Mouse (Mus musculus): ENCODE results near the gene Gm7356.
"Not testable (repeated sequence)": the region's sequence is repeated elsewhere in the genome, so short reads cannot be mapped to it uniquely, and the experiment has no call there.

Gene Gm7356

DNA sequence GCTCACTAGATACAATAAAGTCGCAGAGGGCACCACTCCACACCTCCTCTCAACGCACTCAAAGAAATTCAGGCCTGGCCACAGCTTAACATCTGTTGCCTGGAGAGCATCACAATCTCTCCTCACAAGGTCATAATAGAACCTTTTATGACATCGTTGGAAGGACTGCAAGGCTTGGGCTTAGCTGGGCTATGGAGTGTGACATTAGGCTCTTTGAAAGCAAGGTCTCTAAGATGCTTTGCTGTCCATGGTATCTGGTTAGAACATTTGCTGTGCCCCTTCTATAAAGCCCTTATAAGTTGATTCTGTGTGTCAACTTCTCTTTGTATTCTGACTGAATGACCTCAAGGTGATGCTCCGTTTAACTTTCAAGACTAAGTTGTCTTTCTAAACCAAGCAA lies at the start of gene Gm7356:
Gene Gm7356, minus strand, starts transcription at position 101 of the 400 bp plus-strand sequence.
- not testable (repeated sequence) for DNase-seq (ENCODE audit: low read depth)

DNA sequence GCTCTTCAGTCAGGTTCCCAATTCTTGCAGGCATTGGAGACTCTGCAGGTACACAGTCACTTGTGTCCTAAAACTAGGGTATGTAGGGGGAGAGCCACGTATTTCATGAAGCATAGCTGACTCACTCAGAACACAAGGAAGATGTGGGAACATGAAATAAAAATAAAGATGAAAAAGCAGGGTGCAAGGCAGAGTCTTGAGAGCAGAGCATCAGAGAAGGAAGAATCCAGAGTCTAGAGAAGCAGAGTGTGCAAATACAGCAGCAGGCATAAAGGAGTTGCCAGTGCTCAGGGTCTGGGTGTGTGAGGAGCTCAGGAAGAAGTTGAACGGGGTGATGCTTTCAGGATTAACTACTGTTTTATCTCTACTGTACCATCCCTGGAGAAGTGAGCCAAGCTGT lies 38.4 kb upstream of the Gm7356 start:
- DNase-seq (ENCODE audit: low read depth), result not testable (repeated sequence)

DNA sequence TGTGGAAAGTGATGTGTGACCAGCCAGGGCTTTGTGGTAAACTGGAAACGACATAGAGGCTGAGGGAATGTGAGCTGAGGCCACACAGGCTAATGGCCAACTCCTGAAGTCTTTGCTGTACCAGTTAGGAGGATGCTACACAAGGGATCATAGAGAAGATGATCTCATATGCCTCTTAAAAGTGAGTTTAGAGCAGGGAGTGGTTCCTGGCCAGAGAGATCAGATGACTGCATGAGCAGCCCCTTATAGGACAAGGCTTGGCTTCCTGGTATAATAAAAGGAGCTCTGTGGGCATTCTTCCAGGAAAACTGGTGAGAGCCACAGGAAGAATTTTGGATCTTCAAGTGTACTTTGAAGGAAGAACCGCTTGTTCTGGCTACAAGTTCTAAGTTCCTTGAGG lies 33.5 kb upstream of the Gm7356 start:
- not testable (repeated sequence) for DNase-seq (ENCODE audit: low read depth)

GRCm38 (mm10) chr17:14036113-14036512 lies 32.6 kb upstream of the Gm7356 start:
- DNase-seq (ENCODE audit: low read depth), result not testable (repeated sequence)

GRCm38 (mm10) chr17:13993425-13993824 lies 10.1 kb downstream of the Gm7356 start:
- not testable (repeated sequence) for DNase-seq (ENCODE audit: low read depth)

GRCm38 (mm10) chr17:13987690-13988089 lies 15.8 kb downstream of the Gm7356 start:
- no peak for DNase-seq (ENCODE audit: low read depth)

DNA sequence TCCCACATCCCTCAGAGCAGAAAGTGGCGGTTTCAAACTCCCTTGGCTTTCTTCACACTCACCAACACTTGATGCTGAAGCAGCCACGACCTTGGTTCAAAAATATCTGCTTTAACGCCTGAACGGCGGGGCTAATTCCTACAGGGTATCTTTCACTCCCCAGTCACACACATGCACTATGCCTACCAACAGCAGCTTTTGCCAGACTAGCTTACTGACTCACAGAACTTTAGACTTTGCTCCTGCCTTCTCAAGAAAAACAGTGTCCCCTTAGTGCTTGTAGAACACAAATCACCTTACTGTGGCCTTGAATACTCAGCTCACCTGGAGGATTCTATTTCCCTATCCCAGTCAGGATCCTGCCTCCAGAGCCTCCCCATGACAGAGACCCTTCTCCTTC lies 32.7 kb downstream of the Gm7356 start:
- not testable (repeated sequence) for DNase-seq (ENCODE audit: low read depth)

GRCm38 (mm10) chr17:13969917-13970316 lies 33.6 kb downstream of the Gm7356 start:
- not testable (repeated sequence) for DNase-seq (ENCODE audit: low read depth)

DNA sequence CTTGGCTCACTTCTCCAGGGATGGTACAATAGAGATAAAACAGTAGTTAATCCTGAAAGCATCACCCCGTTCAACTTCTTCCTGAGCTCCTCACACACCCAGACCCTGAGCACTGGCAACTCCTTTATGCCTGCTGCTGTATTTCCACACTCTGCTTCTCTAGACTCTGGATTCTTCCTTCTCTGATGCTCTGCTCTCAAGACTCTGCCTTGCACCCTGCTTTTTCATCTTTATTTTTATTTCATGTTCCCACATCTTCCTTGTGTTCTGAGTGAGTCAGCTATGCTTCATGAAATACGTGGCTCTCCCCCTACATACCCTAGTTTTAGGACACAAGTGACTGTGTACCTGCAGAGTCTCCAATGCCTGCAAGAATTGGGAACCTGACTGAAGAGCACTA lies 38.5 kb downstream of the Gm7356 start:
- not testable (repeated sequence) for DNase-seq (ENCODE audit: low read depth)

DNA sequence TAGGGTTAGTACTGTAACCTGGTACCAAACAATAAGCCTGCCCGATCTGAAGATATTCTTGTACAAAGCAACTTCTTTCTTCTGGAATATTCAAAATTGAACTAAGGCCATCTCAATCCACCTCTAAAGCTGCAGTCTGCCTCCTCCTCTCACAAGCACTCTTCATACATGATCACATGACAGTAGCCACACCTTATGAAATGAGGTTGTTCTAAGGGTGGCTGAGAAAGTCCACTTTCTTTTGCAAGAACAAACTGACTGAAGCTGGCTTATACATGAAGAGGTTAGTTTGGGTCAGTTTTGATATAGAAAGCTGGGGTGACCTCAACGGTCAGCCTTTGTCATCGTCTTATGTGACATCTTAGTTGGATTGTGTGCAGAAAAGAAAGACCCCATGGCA lies 41.3 kb downstream of the Gm7356 start:
- DNase-seq (ENCODE audit: low read depth), result not testable (repeated sequence)

- DNase-seq (ENCODE audit: low read depth), result not testable (repeated sequence)
Observed at GRCm38 (mm10) chr17:13958129-13958528, 45.4 kb downstream of the Gm7356 start.

DNA sequence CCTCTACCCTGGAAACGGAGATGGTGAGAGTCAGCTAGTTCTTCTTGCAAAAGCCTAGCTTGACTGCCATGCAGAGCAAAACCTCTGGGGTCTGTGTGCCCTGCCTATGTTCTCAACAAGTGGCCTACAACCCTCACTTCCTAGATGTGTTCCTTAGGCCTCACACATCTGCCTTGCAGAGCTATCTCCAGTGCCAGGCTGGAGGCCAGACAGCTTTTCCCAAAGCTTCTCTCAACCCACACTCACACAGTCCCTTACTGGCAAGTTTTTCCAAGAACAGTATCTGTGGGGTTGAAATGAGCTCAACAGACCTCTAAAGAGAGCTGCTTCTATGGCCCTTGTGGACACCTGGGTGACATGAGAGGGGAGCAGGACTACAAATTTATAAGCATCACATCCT lies 51.9 kb downstream of the Gm7356 start:
- not testable (repeated sequence) for DNase-seq (ENCODE audit: low read depth)
